Mouse (Mus musculus): ENCODE results near the gene Kcnip2. TPM values are rescaled to one million over a fixed set of nuclear protein-coding genes. Genes with fewer than 3 reads are reported as not detected.
A peak's percentile ranks its signal among the peaks of the same experiment; 100 is the strongest.

Gene Kcnip2
- total RNA-seq (2014; rRNA removed), result 17.8 and 30.3 TPM in 2 replicates
- polyA plus RNA-seq (2015; fragmentation: Nextera tagmentation; extraction: Ambion mirVana), result 16.5 and 17.8 TPM in 2 replicates

DNA sequence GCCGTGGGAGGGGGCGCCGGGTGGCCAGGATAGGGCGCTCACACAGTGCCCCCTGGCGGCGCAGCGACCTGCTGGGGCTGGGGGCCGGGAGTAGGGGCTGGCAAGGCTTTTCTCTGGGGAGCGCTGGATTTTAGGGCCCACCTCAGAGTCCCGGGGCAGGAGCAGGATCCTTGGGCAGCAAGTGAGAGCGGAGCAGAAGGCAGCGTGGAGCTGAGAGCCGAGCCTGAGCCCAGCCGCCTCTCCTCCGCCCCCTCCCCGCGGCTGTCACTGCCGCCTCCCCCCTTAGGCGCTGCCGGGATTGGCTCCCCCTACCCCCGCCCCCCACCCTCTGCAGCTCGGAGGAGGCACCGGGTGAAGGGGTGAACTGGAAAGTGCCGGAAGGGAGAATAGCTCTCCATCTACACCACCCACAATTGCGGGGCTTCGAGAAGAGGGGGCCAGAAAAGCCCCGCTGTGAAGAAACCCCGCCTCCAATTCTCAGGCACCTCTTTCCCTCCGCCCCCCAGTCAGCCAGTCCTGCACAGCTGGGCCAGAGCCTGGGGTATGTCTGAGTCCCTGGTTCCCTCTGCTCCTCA, at the start of gene Kcnip2:
TSS of gene Kcnip2 (minus strand) at position 231 of the 575 bp plus-strand sequence.
- peak within 1 kb of the TSS; percentile 89 for H3K4me2 ChIP-seq (ENCODE audit: low read depth, low read length)
- H3K36me3 ChIP-seq (ENCODE audit: insufficient read depth, low read length), result peaks cover 4% of the 10 kb centered on the region; the same call in 1 of the 2 replicates
- H3K27me3 ChIP-seq (ENCODE audit: insufficient read depth, low read length), result no peaks in the 10 kb centered on the region
- H3K9me3 ChIP-seq (ENCODE audit: low read length), result no peaks in the 10 kb centered on the region
- H3K27ac ChIP-seq, result 0 out of 2 replicates have a peak within 1 kb of the TSS, but pooled peaks have one; percentile 0
- peak within 1 kb of the TSS; percentile 54 for H3K9ac ChIP-seq (replicated peaks; ENCODE audit: low read length)
- 1% methylated on average over 22 of the region's 29 CpGs for WGBS
- peak within 1 kb of the TSS; percentile 44 for H3K4me3 ChIP-seq (ENCODE audit: low read length)
- TF ChIP-seq CTCF (IDR thresholded peaks at IDR 0.05; ENCODE audit: low read depth), result peak; percentile 52
- ATAC-seq (peak; percentile 63), DNase-seq (ENCODE audit: low spot score) (peak; percentile 61)
- H3K4me1 ChIP-seq (ENCODE audit: insufficient read depth, low read length), result 0 out of 2 replicates have a peak, but pooled peaks cover 5% of the 10 kb centered on the region

DNA sequence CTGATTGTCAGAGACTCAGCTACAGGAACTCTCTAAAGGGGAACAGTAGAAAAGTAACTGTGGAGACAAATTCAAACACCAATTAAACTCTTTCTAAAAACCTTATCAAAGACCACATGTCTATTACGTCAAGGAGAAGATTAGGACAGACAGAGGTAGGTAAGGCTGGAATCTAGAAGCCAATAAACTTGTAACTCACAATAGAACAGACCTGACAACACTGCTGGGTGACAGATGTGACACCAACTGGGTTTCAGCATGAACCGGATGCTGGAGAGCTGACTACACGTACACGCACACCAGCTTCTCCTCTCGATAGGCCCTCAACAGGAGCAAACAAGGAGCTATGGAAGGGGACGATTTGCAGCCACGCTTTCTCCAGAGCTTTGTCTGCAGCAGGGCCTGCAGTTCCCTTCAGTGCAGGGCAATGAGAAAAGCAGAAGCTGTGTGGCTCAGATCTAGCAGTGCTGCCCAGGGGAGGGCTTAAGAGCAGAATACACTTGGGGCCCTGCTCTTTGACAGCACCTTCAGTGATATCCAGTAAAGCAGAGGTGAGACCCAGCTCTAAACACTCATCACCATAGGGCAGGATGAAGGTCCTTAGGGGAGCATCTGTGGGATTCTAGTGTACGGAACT, 39.5 kb upstream of the Kcnip2 start:
- no peak overlapping the region for H3K4me3 ChIP-seq (ENCODE audit: low read length)
- H3K4me2 ChIP-seq (ENCODE audit: low read depth, low read length), result no peak overlapping the region
- H3K9me3 ChIP-seq (ENCODE audit: low read length), result no peaks in the 10 kb centered on the region
- WGBS, result 67% methylated on average over 8 of the region's 8 CpGs
- no peak overlapping the region; the same call in 1 of the 2 replicates for H3K27ac ChIP-seq
- no peak for TF ChIP-seq CTCF (IDR thresholded peaks at IDR 0.05; ENCODE audit: low read depth)
- ATAC-seq (no peak), DNase-seq (ENCODE audit: low spot score) (no peak)
- H3K27me3 ChIP-seq (ENCODE audit: insufficient read depth, low read length), result no peaks in the 10 kb centered on the region
- H3K4me1 ChIP-seq (ENCODE audit: insufficient read depth, low read length), result no peaks in the 10 kb centered on the region
- H3K9ac ChIP-seq (replicated peaks; ENCODE audit: low read length), result no peak overlapping the region
- no peaks in the 10 kb centered on the region for H3K36me3 ChIP-seq (ENCODE audit: insufficient read depth, low read length)

DNA sequence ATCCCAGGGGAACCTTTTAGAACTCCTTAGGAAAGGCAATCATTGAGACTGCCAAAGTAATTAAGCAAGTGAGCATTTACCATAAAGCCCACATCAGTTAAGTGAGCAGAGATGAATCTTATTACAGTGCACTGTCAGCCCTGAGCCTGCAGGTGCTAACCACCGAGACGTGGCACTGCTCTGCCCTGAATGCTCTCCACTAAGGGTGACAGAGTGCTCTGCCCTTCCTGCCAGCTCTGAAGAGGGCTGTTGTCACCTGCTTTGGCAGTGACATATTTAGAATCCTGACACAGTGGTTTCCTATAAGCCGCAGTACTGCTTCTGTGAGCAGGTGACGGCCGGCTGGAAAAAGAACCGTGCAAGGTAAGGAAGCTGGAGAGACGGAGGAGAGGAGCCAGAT, 38.7 kb upstream of the Kcnip2 start:
- no peaks in the 10 kb centered on the region for H3K4me1 ChIP-seq (ENCODE audit: insufficient read depth, low read length)
- H3K4me3 ChIP-seq (ENCODE audit: low read length), result no peak overlapping the region
- no peaks in the 10 kb centered on the region for H3K36me3 ChIP-seq (ENCODE audit: insufficient read depth, low read length)
- H3K9ac ChIP-seq (replicated peaks; ENCODE audit: low read length), result no peak overlapping the region
- no peak overlapping the region for H3K4me2 ChIP-seq (ENCODE audit: low read depth, low read length)
- 66% methylated on average over 7 of the region's 7 CpGs for WGBS
- DNase-seq (ENCODE audit: low spot score) (no peak), ATAC-seq (peak; percentile 71; the same call in 1 of the 2 replicates)
- H3K27me3 ChIP-seq (ENCODE audit: insufficient read depth, low read length), result no peaks in the 10 kb centered on the region
- no peaks in the 10 kb centered on the region for H3K9me3 ChIP-seq (ENCODE audit: low read length)
- 0 out of 2 replicates have a peak overlapping the region, but pooled peaks have one; percentile 11 for H3K27ac ChIP-seq
- 0 out of 2 replicates have a peak, but pooled peaks have one; percentile 4 for TF ChIP-seq CTCF (IDR thresholded peaks at IDR 0.05; ENCODE audit: low read depth)

DNA sequence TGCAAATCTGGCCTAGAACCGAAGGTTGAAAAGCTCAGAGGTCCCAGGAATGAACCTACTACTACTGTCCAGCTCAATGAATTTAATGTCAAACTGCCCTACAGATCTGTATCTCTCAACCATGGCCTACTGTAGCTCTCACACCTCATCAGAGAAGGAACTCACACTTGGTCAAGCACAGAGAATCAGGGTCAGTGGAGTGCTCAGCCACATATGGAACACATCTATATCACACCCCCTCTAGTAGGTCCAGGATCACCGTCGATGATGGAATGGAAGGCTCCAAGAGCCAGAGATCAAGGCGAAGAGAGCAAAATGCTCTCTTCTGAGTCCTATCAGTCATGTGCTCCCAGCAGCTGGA, 31.9 kb upstream of the Kcnip2 start:
- Histone ChIP-seq H3K9me3 (ENCODE audit: low read length) (no peaks in the 10 kb centered on the region), H3K36me3 (ENCODE audit: insufficient read depth, low read length) (no peaks in the 10 kb centered on the region), H3K4me3 (ENCODE audit: low read length) (no peak overlapping the region), H3K27me3 (ENCODE audit: insufficient read depth, low read length) (no peaks in the 10 kb centered on the region), H3K4me2 (ENCODE audit: low read depth, low read length) (no peak overlapping the region), H3K9ac (replicated peaks; ENCODE audit: low read length) (no peak overlapping the region), H3K27ac (no peak overlapping the region), H3K4me1 (ENCODE audit: insufficient read depth, low read length) (no peaks in the 10 kb centered on the region)
- no peak for DNase-seq (ENCODE audit: low spot score)
- no peak for TF ChIP-seq CTCF (IDR thresholded peaks at IDR 0.05; ENCODE audit: low read depth)
- WGBS, result 90% methylated on average over 4 of the region's 4 CpGs
- no peak for ATAC-seq

DNA sequence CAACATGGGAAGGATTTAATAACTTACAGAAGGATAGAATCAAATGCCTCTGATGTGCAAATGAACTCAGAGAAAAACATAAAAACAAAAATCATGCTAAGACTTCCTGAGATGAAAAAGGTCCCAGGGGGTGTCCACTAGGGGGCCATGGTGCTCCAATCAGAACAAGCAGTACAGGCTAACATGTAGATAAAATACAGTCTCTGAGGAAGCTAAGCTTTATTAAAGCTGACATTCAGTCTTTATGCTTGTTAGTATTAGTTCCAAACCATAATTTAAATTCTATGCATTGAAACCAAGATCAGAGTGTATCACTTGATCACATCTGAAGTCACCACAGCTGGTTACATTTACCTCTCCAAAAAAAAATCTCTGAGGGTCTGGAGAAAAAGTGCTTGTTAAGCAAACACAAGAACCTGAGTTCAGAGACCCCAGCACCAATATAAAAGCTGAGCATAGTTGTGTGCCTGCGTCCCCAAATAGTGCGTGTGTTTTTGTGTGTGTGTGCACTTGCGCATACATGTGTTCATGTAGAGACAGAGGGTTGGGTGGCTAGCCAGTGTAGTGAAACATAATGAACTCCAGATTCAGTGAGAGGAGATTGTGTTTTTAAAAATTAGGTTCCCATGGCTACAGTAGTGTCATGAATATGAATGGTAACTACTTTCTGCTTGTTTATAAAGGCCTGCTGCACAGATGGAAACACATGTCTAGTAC, 31.3 kb upstream of the Kcnip2 start:
- ATAC-seq (no peak), DNase-seq (ENCODE audit: low spot score) (peak; percentile 18)
- TF ChIP-seq CTCF (IDR thresholded peaks at IDR 0.05; ENCODE audit: low read depth), result peak; percentile 60

DNA sequence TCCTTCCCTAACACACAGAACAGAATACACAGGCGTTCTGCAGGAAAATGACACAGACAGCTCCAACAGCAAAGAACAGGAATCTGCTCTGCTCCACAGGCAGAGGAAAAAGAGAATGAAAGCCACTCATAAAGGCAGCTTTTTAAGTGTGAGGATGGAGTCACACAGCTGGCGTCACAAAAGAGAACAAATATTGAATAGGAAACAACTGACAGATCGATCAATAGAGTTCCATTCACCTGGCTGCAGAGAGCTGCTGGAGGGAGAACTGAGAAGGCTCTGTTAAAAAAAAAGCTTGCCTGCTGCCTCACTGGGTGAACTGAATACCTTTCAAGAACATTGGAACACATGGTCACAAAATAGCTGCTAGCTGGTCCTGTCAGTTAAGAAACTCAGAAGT, 28.3 kb upstream of the Kcnip2 start:
- no peak for DNase-seq (ENCODE audit: low spot score)
- no peaks in the 10 kb centered on the region for H3K4me1 ChIP-seq (ENCODE audit: insufficient read depth, low read length)

More for the DNA sequence above, 31.3 kb upstream of the Kcnip2 start:
- H3K4me1 ChIP-seq (ENCODE audit: insufficient read depth, low read length), result no peaks in the 10 kb centered on the region
- no peak overlapping the region for H3K4me3 ChIP-seq (ENCODE audit: low read length)
- H3K36me3 ChIP-seq (ENCODE audit: insufficient read depth, low read length), result no peaks in the 10 kb centered on the region
- H3K4me2 ChIP-seq (ENCODE audit: low read depth, low read length), result no peak overlapping the region
- H3K9ac ChIP-seq (replicated peaks; ENCODE audit: low read length), result no peak overlapping the region
- no peak overlapping the region for H3K27ac ChIP-seq
- no peaks in the 10 kb centered on the region for H3K9me3 ChIP-seq (ENCODE audit: low read length)
- no peaks in the 10 kb centered on the region for H3K27me3 ChIP-seq (ENCODE audit: insufficient read depth, low read length)
- 95% methylated on average over 3 of the region's 3 CpGs for WGBS

More for the DNA sequence above, 28.3 kb upstream of the Kcnip2 start:
- H3K36me3 ChIP-seq (ENCODE audit: insufficient read depth, low read length), result 0 out of 2 replicates have a peak, but pooled peaks cover 5% of the 10 kb centered on the region
- ATAC-seq, result no peak
- H3K27ac ChIP-seq, result no peak overlapping the region
- no peak for TF ChIP-seq CTCF (IDR thresholded peaks at IDR 0.05; ENCODE audit: low read depth)
- H3K4me3 ChIP-seq (ENCODE audit: low read length), result no peak overlapping the region
- H3K9me3 ChIP-seq (ENCODE audit: low read length), result no peaks in the 10 kb centered on the region
- H3K9ac ChIP-seq (replicated peaks; ENCODE audit: low read length), result no peak overlapping the region
- H3K27me3 ChIP-seq (ENCODE audit: insufficient read depth, low read length), result no peaks in the 10 kb centered on the region
- WGBS, result 17% methylated on average over 3 of the region's 3 CpGs
- H3K4me2 ChIP-seq (ENCODE audit: low read depth, low read length), result no peak overlapping the region

All from hindbrain, postnatal 0 days (tissue).